Mouse (Mus musculus) midbrain, embryonic 12.5 days (tissue): ENCODE measurements around the gene Syngap1. TPM values are rescaled to one million over a fixed set of nuclear protein-coding genes. Genes with fewer than 3 reads are reported as not detected.
"Not testable (repeated sequence)": the region's sequence is repeated elsewhere in the genome, so short reads cannot be mapped to it uniquely, and the experiment has no call there.

Source experiments
- ATAC-seq: fragments of 200-750 bp; cut with Nextera tagmentation; 2 replicates; pipeline ENCODE4 v1.8.0; 2017; ENCODE audit warnings: low read depth, moderate TSS enrichment, moderate library complexity; ENCODE audit not compliant: low FRiP score
- H3K27ac ChIP-seq: fragments of 300-500 bp; sonication (generic); replicated peaks from 2 replicates; pipeline ENCODE4 v1.5.1; 2016; ENCODE audit warnings: mild to moderate bottlenecking
- H3K27me3 ChIP-seq: fragments of 300-500 bp; sonication (generic); 2 replicates; pipeline ENCODE4 v1.6.1; 2016; ENCODE audit warnings: mild to moderate bottlenecking
- H3K36me3 ChIP-seq: fragments of 300-500 bp; sonication (generic); 2 replicates; pipeline ENCODE4 v1.6.1; 2016
- H3K4me1 ChIP-seq: fragments of 300-500 bp; sonication (generic); 2 replicates; pipeline ENCODE4 v1.6.1; 2016
- H3K4me2 ChIP-seq: fragments of 300-500 bp; sonication (generic); replicated peaks from 2 replicates; pipeline ENCODE4 v1.6.1; 2016; ENCODE audit warnings: mild to moderate bottlenecking, moderate library complexity
- H3K4me3 ChIP-seq: fragments of 300-500 bp; sonication (generic); 2 replicates; pipeline ENCODE4 v1.5.1; 2016; ENCODE audit warnings: mild to moderate bottlenecking
- H3K9ac ChIP-seq: fragments of 300-500 bp; sonication (generic); replicated peaks from 2 replicates; pipeline ENCODE4 v1.6.1; 2016; ENCODE audit warnings: mild to moderate bottlenecking, moderate library complexity
- H3K9me3 ChIP-seq: fragments of 300-500 bp; sonication (generic); 2 replicates; pipeline ENCODE4 v1.6.1; 2016; ENCODE audit warnings: mild to moderate bottlenecking
- WGBS: fragments of 180-500 bp; shearing (Covaris S2); methylation state at CpG from one replicate; pipeline ENCODE4 v1.1.7; 2016; 5-methylcytosine and 5-hydroxymethylcytosine counted together
- polyA plus RNA-seq: library from polyadenylated mRNA; unstranded; fragments of >200 nt; fragmentation: Nextera tagmentation; extraction: Ambion mirVana; gene quantifications from 2 replicates; pipeline ENCODE4 v1.2.1, GENCODE M21; 2016

Syngap1 gene
- polyA plus RNA-seq, 1 experiment from 2014 or later, result 3.6 TPM

DNA sequence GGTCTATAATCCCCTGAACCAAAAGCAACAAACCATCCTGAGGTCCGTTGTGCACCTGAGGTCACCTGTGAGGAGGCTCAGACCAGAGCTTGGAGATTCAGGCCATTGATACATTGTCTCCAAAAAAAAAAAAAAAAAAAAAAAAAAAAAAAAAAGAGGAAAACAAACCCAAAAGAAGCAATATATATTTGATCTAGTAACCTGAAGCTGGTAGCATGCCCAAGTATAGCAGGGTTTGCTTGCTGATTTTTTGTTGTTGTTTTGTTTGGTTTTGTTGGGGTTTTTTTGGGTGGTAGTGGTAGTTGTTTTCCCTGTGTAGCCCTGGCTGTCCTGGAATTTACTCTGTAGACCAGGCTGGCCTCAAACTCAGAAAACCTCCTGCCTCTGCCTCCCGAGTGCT lies 22.7 kb upstream of the Syngap1 start:
- WGBS, result 80% methylated on average over 2 of the region's 2 CpGs
- no peaks in the 10 kb centered on the region for H3K9me3 ChIP-seq
- H3K27ac ChIP-seq, result no peak overlapping the region
- peaks cover 15% of the 10 kb centered on the region for H3K4me1 ChIP-seq
- peak overlapping the region; percentile 79 for H3K4me3 ChIP-seq
- H3K4me2 ChIP-seq, result peak overlapping the region; percentile 68
- peaks cover 12% of the 10 kb centered on the region for H3K36me3 ChIP-seq
- ATAC-seq, result no peak
- no peak overlapping the region for H3K9ac ChIP-seq
- H3K27me3 ChIP-seq, result peaks cover 4% of the 10 kb centered on the region; the same call in 1 of the 2 replicates

DNA sequence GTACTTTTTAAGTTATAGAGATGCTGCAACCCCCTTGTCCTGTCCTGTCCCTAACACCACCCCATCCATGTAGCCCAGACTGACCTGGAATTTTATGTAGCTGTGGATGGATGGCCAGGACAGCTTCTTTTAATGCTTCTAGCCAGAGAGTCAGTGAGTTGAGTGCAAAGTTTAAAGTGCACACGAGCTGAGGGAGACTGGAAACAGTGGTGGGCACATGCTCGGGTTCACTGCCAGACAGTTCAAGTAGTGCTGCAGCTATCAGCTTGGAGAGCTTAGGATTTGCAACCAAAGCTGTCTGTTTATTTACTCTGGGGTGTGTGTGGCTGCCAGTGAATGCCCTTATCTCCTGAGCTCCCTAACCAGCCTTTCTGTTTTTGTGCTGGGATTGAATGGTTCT lies 21.5 kb upstream of the Syngap1 start:
- Histone ChIP-seq H3K36me3 (peaks cover 14% of the 10 kb centered on the region), H3K4me1 (peaks cover 15% of the 10 kb centered on the region)
- not testable (repeated sequence) for H3K27ac ChIP-seq, H3K9ac ChIP-seq, H3K4me2 ChIP-seq, ATAC-seq, H3K9me3 ChIP-seq, H3K4me3 ChIP-seq, H3K27me3 ChIP-seq
- WGBS, result 78% methylated on average over 2 of the region's 2 CpGs

DNA sequence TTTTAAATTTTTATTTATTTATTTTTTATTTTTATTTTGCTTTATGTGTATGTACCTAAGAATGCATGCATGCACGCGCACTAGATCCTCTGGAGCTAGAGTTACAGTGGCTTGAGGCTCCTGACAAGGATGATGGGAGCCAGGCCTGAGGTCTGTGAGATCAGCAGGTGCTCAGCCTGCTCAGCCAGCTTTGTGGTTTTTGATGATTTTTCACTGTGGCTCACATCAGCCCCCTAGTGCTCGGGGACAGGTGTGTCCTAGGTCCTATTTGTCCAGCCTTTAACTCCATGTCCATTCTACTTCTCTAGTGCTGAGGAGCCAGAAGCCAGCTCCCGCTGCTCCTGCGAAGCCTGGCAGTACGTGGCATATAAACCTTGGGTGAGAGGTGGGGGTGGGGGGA lies 18.7 kb upstream of the Syngap1 start:
- H3K9me3 ChIP-seq, H3K4me2 ChIP-seq, H3K9ac ChIP-seq, H3K27me3 ChIP-seq, H3K27ac ChIP-seq, H3K4me3 ChIP-seq, ATAC-seq: not testable (repeated sequence)
- 96% methylated on average over 6 of the region's 6 CpGs for WGBS
- Histone ChIP-seq H3K4me1 (peaks cover 14% of the 10 kb centered on the region), H3K36me3 (peaks cover 32% of the 10 kb centered on the region)

- not testable (repeated sequence) for H3K27me3 ChIP-seq, H3K4me2 ChIP-seq, H3K4me1 ChIP-seq, H3K27ac ChIP-seq, H3K9ac ChIP-seq, ATAC-seq, H3K9me3 ChIP-seq, H3K4me3 ChIP-seq
- WGBS, result 95% methylated on average over 9 of the region's 9 CpGs
- H3K36me3 ChIP-seq, result peaks cover 49% of the 10 kb centered on the region
Measured at GRCm38 (mm10) chr17:26925414-26925813, 15.6 kb upstream of the Syngap1 start.

DNA sequence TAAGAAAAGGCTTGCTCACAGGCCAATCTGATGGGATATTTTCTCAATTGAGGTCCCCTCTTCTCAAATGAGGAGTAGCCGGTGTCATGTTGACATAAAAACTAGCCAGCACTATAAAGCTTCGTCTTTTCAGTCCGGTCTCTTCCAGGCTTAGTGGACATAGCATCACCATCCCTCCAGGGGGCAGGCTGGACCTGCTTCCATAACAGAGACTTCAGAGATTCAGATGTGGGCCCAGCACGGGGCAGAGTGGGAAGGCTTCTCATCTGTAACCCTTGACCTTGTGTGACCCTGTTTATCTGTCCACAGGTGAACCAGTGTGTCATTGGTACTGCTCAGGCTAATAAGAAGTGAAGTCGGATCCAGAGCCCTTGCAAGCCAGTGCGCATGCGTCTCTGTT lies 9.3 kb upstream of the Syngap1 start:
- 69% methylated on average over 7 of the region's 7 CpGs for WGBS

GRCm38 (mm10) chr17:26932839-26933398 lies 8.1 kb upstream of the Syngap1 start, which contains the start of gene Phf1:
Gene Phf1 (plus strand): TSS chr17:26933052.
- Histone ChIP-seq H3K9me3 (no peaks in the 10 kb centered on the region), H3K4me2 (peak within 1 kb of the TSS; percentile 81), H3K9ac (peak within 1 kb of the TSS; percentile 79), H3K27me3 (no peaks in the 10 kb centered on the region), H3K36me3 (peaks cover 50% of the 10 kb centered on the region), H3K4me3 (peak within 1 kb of the TSS; percentile 63), H3K27ac (peak within 1 kb of the TSS; percentile 77), H3K4me1 (peaks cover 26% of the 10 kb centered on the region)
- under 1% methylated on average over 40 of the region's 43 CpGs for WGBS
- ATAC-seq, result peak; percentile 82

More for the DNA sequence above, 9.3 kb upstream of the Syngap1 start:
- not testable (repeated sequence) for H3K4me2 ChIP-seq, H3K4me3 ChIP-seq, H3K27me3 ChIP-seq, H3K9ac ChIP-seq, H3K27ac ChIP-seq, H3K9me3 ChIP-seq, ATAC-seq
- Histone ChIP-seq H3K36me3 (peaks cover 49% of the 10 kb centered on the region), H3K4me1 (peaks cover 16% of the 10 kb centered on the region)

- H3K27ac ChIP-seq, result peak overlapping the region; percentile 77
- peaks cover 31% of the 10 kb centered on the region for H3K4me1 ChIP-seq
- WGBS, result 7% methylated on average over 13 of the region's 13 CpGs
- H3K27me3 ChIP-seq, result no peaks in the 10 kb centered on the region
- peak overlapping the region; percentile 79 for H3K9ac ChIP-seq
- peaks cover 50% of the 10 kb centered on the region for H3K36me3 ChIP-seq
- no peaks in the 10 kb centered on the region for H3K9me3 ChIP-seq
- peak overlapping the region; percentile 81 for H3K4me2 ChIP-seq
- peak; percentile 31 for ATAC-seq
- H3K4me3 ChIP-seq, result peak overlapping the region; percentile 63
Measured at GRCm38 (mm10) chr17:26933419-26933818, 7.6 kb upstream of the Syngap1 start.

- WGBS, result 83% methylated on average over 16 of the region's 16 CpGs
- Histone ChIP-seq H3K36me3 (peaks cover 44% of the 10 kb centered on the region), H3K9me3 (no peaks in the 10 kb centered on the region), H3K9ac (peak overlapping the region; percentile 79; the same call in 1 of the 2 replicates), H3K4me1 (peaks cover 36% of the 10 kb centered on the region), H3K4me3 (peak overlapping the region; percentile 63), H3K27ac (no peak overlapping the region), H3K27me3 (no peaks in the 10 kb centered on the region), H3K4me2 (peak overlapping the region; percentile 81)
- ATAC-seq, result no peak
Measured at GRCm38 (mm10) chr17:26933885-26934827, 6.9 kb upstream of the Syngap1 start.

- WGBS, result 91% methylated on average over 9 of the region's 9 CpGs
- H3K9me3 ChIP-seq, result no peaks in the 10 kb centered on the region
- peaks cover 40% of the 10 kb centered on the region for H3K4me1 ChIP-seq
- no peak for ATAC-seq
- H3K27ac ChIP-seq, result no peak overlapping the region
- no peaks in the 10 kb centered on the region for H3K27me3 ChIP-seq
- H3K36me3 ChIP-seq, result peaks cover 39% of the 10 kb centered on the region
- no peak overlapping the region for H3K4me2 ChIP-seq
- H3K9ac ChIP-seq, result no peak overlapping the region; the same call in 1 of the 2 replicates
- no peak overlapping the region for H3K4me3 ChIP-seq
Measured at GRCm38 (mm10) chr17:26935027-26935426, 6.0 kb upstream of the Syngap1 start.

DNA sequence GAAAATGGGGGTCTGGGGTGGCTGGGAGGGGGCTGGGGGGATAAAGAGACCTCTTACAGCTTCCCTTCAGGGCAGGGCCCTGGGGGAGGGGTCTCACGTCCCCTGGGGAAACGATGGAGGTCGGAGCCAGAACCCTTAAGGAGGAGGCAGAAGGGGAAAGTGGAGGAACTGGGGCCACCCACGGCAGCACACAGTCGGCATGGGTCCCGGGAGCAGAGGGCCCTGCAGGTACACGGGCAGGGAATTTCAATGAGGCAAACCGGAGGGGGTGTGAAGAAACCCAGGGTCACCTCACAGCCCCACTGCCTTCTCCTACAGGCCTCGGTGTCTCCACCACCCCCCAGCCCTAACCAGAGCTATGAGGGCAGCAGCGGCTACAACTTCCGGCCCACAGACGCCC lies 4.6 kb upstream of the Syngap1 start:
- Histone ChIP-seq H3K9me3 (no peaks in the 10 kb centered on the region), H3K9ac (no peak overlapping the region), H3K36me3 (peaks cover 33% of the 10 kb centered on the region), H3K4me1 (peaks cover 53% of the 10 kb centered on the region), H3K4me3 (no peak overlapping the region), H3K27me3 (no peaks in the 10 kb centered on the region), H3K4me2 (no peak overlapping the region), H3K27ac (no peak overlapping the region)
- 82% methylated on average over 12 of the region's 12 CpGs for WGBS
- no peak for ATAC-seq

- H3K36me3 ChIP-seq, result peaks cover 33% of the 10 kb centered on the region
- H3K9ac ChIP-seq, result 0 out of 2 replicates have a peak overlapping the region, but pooled peaks have one; percentile 1
- no peak for ATAC-seq
- peaks cover 59% of the 10 kb centered on the region for H3K4me1 ChIP-seq
- 85% methylated on average over 15 of the region's 15 CpGs for WGBS
- peak overlapping the region; percentile 98; the same call in 1 of the 2 replicates for H3K4me2 ChIP-seq
- no peaks in the 10 kb centered on the region for H3K9me3 ChIP-seq
- H3K27ac ChIP-seq, result no peak overlapping the region
- no peaks in the 10 kb centered on the region for H3K27me3 ChIP-seq
- no peak overlapping the region for H3K4me3 ChIP-seq
Measured at GRCm38 (mm10) chr17:26936921-26937695, 3.9 kb upstream of the Syngap1 start.
